Mouse (Mus musculus) C2C12 (cell line): ENCODE measurements around the gene Fcgrt. TPM values are rescaled to one million over a fixed set of nuclear protein-coding genes. Genes with fewer than 3 reads are reported as not detected.
A peak's percentile ranks its signal among the peaks of the same experiment; 100 is the strongest.

ENCODE experiments used
- H3K27me3 ChIP-seq: one replicate; pipeline ENCODE4 v1.6.1; 2011; ENCODE audit not compliant: control insufficient read depth, insufficient read depth, insufficient read length
- H3K36me3 ChIP-seq: one replicate; pipeline ENCODE4 v1.6.1; 2011; ENCODE audit not compliant: control insufficient read depth, insufficient read depth
- H3K4me3 ChIP-seq: one replicate; pipeline ENCODE4 v1.5.1; 2011; ENCODE audit warnings: mild to moderate bottlenecking, control low read depth; ENCODE audit not compliant: poor library complexity, insufficient read depth, severe bottlenecking
- H3K79me2 ChIP-seq: one replicate; pipeline ENCODE4 v1.6.1; 2011; ENCODE audit not compliant: control insufficient read depth, insufficient read depth
- H3K79me3 ChIP-seq: one replicate; pipeline ENCODE4 v1.6.1; 2011; ENCODE audit warnings: low read depth, control low read depth
- H3ac ChIP-seq: one replicate; pipeline ENCODE3; 2011; ENCODE audit warnings: low read depth; ENCODE audit not compliant: control insufficient read depth, insufficient read length
- CEBPB ChIP-seq: IDR thresholded peaks from one replicate; pipeline ENCODE4 v1.6.1; 2011; ENCODE audit warnings: low read depth, mild to moderate bottlenecking, control low read depth, moderate library complexity
- CTCF ChIP-seq: IDR thresholded peaks from one replicate; pipeline ENCODE4 v1.5.1; 2011; ENCODE audit not compliant: control insufficient read depth, insufficient read depth, insufficient read length
- FOSL1 ChIP-seq: IDR thresholded peaks from one replicate; pipeline ENCODE4 v1.8.0; 2011; ENCODE audit warnings: mild to moderate bottlenecking, low read length; ENCODE audit not compliant: poor library complexity, insufficient read depth, severe bottlenecking
- MAX ChIP-seq: IDR thresholded peaks from one replicate; pipeline ENCODE4 v1.6.1; 2011; ENCODE audit warnings: mild to moderate bottlenecking, control low read depth
- MYOD1 ChIP-seq: IDR thresholded peaks from one replicate; pipeline ENCODE4 v1.6.1; 2011; ENCODE audit warnings: low read depth; ENCODE audit not compliant: control insufficient read depth, insufficient read length
- MYOG ChIP-seq: IDR thresholded peaks from one replicate; pipeline ENCODE4 v1.6.1; 2011; ENCODE audit not compliant: control insufficient read depth, insufficient read length; ENCODE audit errors: extremely low read depth
- USF1 ChIP-seq: IDR thresholded peaks from one replicate; pipeline ENCODE4 v1.6.1; 2011; ENCODE audit warnings: low read depth, mild to moderate bottlenecking, control low read depth, moderate library complexity
- polyA plus RNA-seq: library from polyadenylated mRNA; unstranded; fragments of >200 nt; fragmentation: generic; extraction: Trizol; gene quantifications from one replicate; pipeline ENCODE4 v1.2.1, GENCODE M21; 2012; ENCODE audit warnings: missing spikeins

Gene Fcgrt
- polyA plus RNA-seq, 1 experiment, result 30.7 TPM

- no peak for TF ChIP-seq MYOG
- no peak for TF ChIP-seq MAX
- no peak for TF ChIP-seq USF1
- TF ChIP-seq CEBPB, result no peak
- no peak for TF ChIP-seq MYOD1
- no peak for TF ChIP-seq CTCF
- no peak for TF ChIP-seq FOSL1
Observed at GRCm38 (mm10) chr7:45134544-45135026, 30.9 kb upstream of the Fcgrt start.

DNA sequence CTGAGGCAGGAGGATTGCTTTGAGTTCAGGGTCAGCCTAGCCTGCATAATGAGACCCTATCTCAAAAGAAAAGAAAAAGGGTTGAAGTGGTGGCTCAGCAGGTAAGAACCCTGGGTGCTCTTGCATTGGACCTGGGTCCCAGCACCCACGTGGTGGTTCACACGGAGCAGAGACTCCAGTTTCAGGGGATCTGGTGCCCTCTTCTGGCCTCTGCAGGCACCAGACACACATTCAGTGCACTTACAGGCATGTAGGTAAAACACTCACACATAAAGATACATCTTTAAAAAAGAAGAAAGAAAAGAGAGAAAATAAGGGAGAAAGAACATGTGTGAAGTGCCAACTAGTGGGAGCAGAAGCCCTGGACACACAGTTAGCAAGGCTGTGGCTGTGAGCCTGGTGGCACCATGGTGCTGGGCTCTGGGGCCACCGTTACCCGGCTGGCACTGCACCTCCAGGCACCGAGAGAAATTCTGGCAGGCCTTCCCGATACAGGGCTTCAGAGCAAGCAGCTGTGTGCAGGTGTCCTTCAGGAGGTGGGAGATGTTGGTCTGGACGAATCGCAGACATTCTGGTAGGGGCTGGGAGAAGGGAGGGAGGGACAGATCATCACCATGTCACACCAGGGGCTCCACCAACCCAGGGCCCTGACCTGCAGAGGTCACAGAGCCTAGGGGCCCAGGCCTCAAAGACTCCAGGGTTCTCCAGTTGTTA lies 30.0 kb upstream of the Fcgrt start:
- Histone ChIP-seq H3K4me3 (no peak overlapping the region), H3K36me3 (no peaks in the 10 kb centered on the region), H3K79me3 (no peaks in the 10 kb centered on the region), H3K79me2 (peaks cover under 1% of the 10 kb centered on the region), H3ac (no peak overlapping the region), H3K27me3 (no peaks in the 10 kb centered on the region)
- no peak for TF ChIP-seq MAX
- no peak for TF ChIP-seq MYOG
- TF ChIP-seq CTCF, result no peak
- no peak for TF ChIP-seq USF1
- TF ChIP-seq MYOD1, result no peak
- no peak for TF ChIP-seq CEBPB
- TF ChIP-seq FOSL1, result no peak

More at GRCm38 (mm10) chr7:45134544-45135026, 30.9 kb upstream of the Fcgrt start:
- Histone ChIP-seq H3K27me3 (no peaks in the 10 kb centered on the region), H3ac (no peak overlapping the region), H3K79me3 (no peaks in the 10 kb centered on the region), H3K79me2 (no peaks in the 10 kb centered on the region), H3K4me3 (no peak overlapping the region), H3K36me3 (no peaks in the 10 kb centered on the region)

GRCm38 (mm10) chr7:45131850-45132249 lies 28.2 kb upstream of the Fcgrt start:
- no peak for TF ChIP-seq MAX
- no peak for TF ChIP-seq MYOG
- TF ChIP-seq FOSL1, result no peak
- TF ChIP-seq MYOD1, result no peak
- no peak for TF ChIP-seq CTCF
- no peak for TF ChIP-seq USF1
- TF ChIP-seq CEBPB, result no peak
- Histone ChIP-seq H3K79me2 (peaks cover 18% of the 10 kb centered on the region), H3K27me3 (no peaks in the 10 kb centered on the region), H3K36me3 (peaks cover 14% of the 10 kb centered on the region), H3ac (no peak overlapping the region), H3K4me3 (no peak overlapping the region), H3K79me3 (peaks cover 15% of the 10 kb centered on the region)

GRCm38 (mm10) chr7:45129776-45130512 lies 26.3 kb upstream of the Fcgrt start:
- H3K79me3 ChIP-seq, result peaks cover 29% of the 10 kb centered on the region
- H3K27me3 ChIP-seq, result no peaks in the 10 kb centered on the region
- no peak for TF ChIP-seq MAX
- TF ChIP-seq CEBPB, result no peak
- TF ChIP-seq CTCF, result no peak
- no peak for TF ChIP-seq FOSL1
- TF ChIP-seq USF1, result no peak
- no peak for TF ChIP-seq MYOG
- TF ChIP-seq MYOD1, result no peak
- peak overlapping the region; percentile 95 for H3K4me3 ChIP-seq
- H3K36me3 ChIP-seq, result peaks cover 33% of the 10 kb centered on the region
- peaks cover 36% of the 10 kb centered on the region for H3K79me2 ChIP-seq
- H3ac ChIP-seq, result no peak overlapping the region

DNA sequence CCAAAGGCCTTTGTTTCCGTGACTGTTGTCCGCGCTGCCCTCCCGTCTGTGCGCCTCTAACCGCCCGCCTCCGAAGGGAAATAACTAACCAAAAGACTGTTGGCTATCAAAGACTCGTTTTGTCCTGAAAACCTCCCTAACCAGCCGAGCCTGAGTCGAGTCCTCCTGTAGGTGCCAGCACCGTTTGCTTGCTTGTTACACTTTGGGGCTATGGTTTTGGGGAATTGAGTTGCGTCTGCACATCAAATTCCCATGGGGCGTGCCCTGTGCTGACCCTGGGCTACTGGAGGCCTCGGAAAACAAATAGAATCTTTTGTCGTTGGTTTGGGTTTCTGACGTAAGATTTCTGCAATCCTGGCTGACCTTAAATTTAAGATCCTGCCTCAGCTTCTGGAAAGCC lies 25.7 kb upstream of the Fcgrt start:
- Histone ChIP-seq H3K4me3 (peak overlapping the region; percentile 95), H3K79me2 (peaks cover 36% of the 10 kb centered on the region), H3K27me3 (no peaks in the 10 kb centered on the region), H3K79me3 (peaks cover 29% of the 10 kb centered on the region), H3ac (peak overlapping the region; percentile 68), H3K36me3 (peaks cover 37% of the 10 kb centered on the region)
- TF ChIP-seq FOSL1 (no peak), CTCF (no peak), CEBPB (peak; percentile 44), USF1 (no peak), MYOG (no peak), MYOD1 (no peak)
